Mouse (Mus musculus) CH12.LX (cell line): ENCODE data around the gene Fgfr2. TPM values are rescaled to one million over a fixed set of nuclear protein-coding genes. Genes with fewer than 3 reads are reported as not detected.
"Not testable (repeated sequence)": the region's sequence is repeated elsewhere in the genome, so short reads cannot be mapped to it uniquely, and the experiment has no call there.

Experiments
- DNase-seq: peaks from one replicate; pipeline ENCODE4 v3.0.0-alpha.2; 2013; ENCODE audit errors: extremely low read depth
- H3K27ac ChIP-seq: 2 replicates; pipeline ENCODE4 v1.5.1; 2012; ENCODE audit warnings: low read depth, mild to moderate bottlenecking, control low read depth, moderate library complexity; ENCODE audit not compliant: insufficient read depth
- H3K27me3 ChIP-seq: replicated peaks from 2 replicates; pipeline ENCODE3; 2012; ENCODE audit warnings: inconsistent platforms
- H3K36me3 ChIP-seq, 2 experiments: replicated peaks in 1 of 2; 2 replicates each; pipeline versions ENCODE3 to v1.6.1; 2012; ENCODE audit warnings: inconsistent platforms in 1 of 2, low read length in 1 of 2, mild to moderate bottlenecking in 1 of 2, mixed read lengths in 1 of 2, moderate library complexity in 1 of 2; ENCODE audit not compliant: control insufficient read depth in 1 of 2, insufficient read depth in 1 of 2
- H3K4me1 ChIP-seq, 2 experiments: 2 replicates each; pipeline ENCODE4 v1.6.1; 2012; ENCODE audit warnings: inconsistent platforms in 1 of 2, moderate library complexity in 1 of 2; ENCODE audit not compliant: insufficient read depth in 2 of 2, control insufficient read depth in 1 of 2
- H3K4me2 ChIP-seq: 2 replicates; pipeline ENCODE4 v1.6.1; 2012; ENCODE audit warnings: low read depth, mild to moderate bottlenecking, control low read depth; ENCODE audit not compliant: poor library complexity, insufficient read depth, severe bottlenecking
- H3K4me3 ChIP-seq, 3 experiments: fragments of 150-350 bp in 1 of 3; sonication (generic) in 1 of 3; replicated peaks in 1 of 3; 2 replicates each; pipeline versions ENCODE3 to v1.5.1; 2011 to 2012; ENCODE audit warnings: low read depth in 2 of 3, low read length in 2 of 3, mild to moderate bottlenecking in 2 of 3, moderate library complexity in 2 of 3, control low read depth in 1 of 3, improper control_type of control experiment in 1 of 3, inconsistent platforms in 1 of 3, mixed read lengths in 1 of 3; ENCODE audit not compliant: poor library complexity in 1 of 3
- H3K79me2 ChIP-seq: replicated peaks from 2 replicates; pipeline ENCODE4 v1.6.1; 2012; ENCODE audit warnings: mild to moderate bottlenecking, moderate library complexity; ENCODE audit not compliant: control insufficient read depth, poor library complexity, insufficient read depth, severe bottlenecking; ENCODE audit errors: extremely low read depth
- H3K9ac ChIP-seq: 2 replicates; pipeline ENCODE4 v1.6.1; 2012; ENCODE audit warnings: low read depth, mild to moderate bottlenecking, control low read depth, moderate library complexity; ENCODE audit not compliant: insufficient read depth
- H3K9me3 ChIP-seq: replicated peaks from 2 replicates; pipeline ENCODE3; 2012; ENCODE audit warnings: low read length, inconsistent platforms, mixed read lengths
- CHD1 ChIP-seq: IDR thresholded peaks from 2 replicates; pipeline ENCODE4 v1.6.1; 2012; ENCODE audit warnings: low read depth, low read length, improper control_type of control experiment, inconsistent platforms
- E2F4 ChIP-seq: IDR thresholded peaks from 2 replicates; pipeline ENCODE4 v1.6.1; 2011; ENCODE audit warnings: low read depth, low read length, improper control_type of control experiment; ENCODE audit not compliant: insufficient replicate concordance
- EP300 ChIP-seq: IDR thresholded peaks from 2 replicates; pipeline ENCODE4 v1.6.1; 2011; ENCODE audit warnings: low read length, improper control_type of control experiment
- ETS1 ChIP-seq: conservative IDR thresholded peaks from 2 replicates; pipeline ENCODE4 v1.6.1; 2012; ENCODE audit warnings: low read depth, mild to moderate bottlenecking, inconsistent platforms, low read length, improper control_type of control experiment, moderate library complexity
- HCFC1 ChIP-seq: IDR thresholded peaks from 2 replicates; pipeline ENCODE4 v1.6.1; 2012; ENCODE audit warnings: low read depth, mild to moderate bottlenecking, inconsistent platforms, low read length, improper control_type of control experiment
- IRF4 ChIP-seq: IDR thresholded peaks from 2 replicates; pipeline ENCODE4 v1.6.1; 2014; ENCODE audit warnings: low read depth, mild to moderate bottlenecking, inconsistent platforms, low read length, improper control_type of control experiment
- JUN ChIP-seq: IDR thresholded peaks from 2 replicates; pipeline ENCODE4 v1.6.1; 2011; ENCODE audit warnings: low read depth, mild to moderate bottlenecking, low read length, improper control_type of control experiment, moderate library complexity; ENCODE audit not compliant: insufficient read depth
- JUND ChIP-seq: conservative IDR thresholded peaks from 2 replicates; pipeline ENCODE4 v1.6.1; 2011; ENCODE audit warnings: low read depth, low read length, improper control_type of control experiment
- KAT2A ChIP-seq: IDR thresholded peaks from 2 replicates; pipeline ENCODE4 v1.6.1; 2012; ENCODE audit warnings: low read length, improper control_type of control experiment, inconsistent platforms; ENCODE audit not compliant: insufficient replicate concordance
- MAX ChIP-seq: IDR thresholded peaks from 2 replicates; pipeline ENCODE4 v1.6.1; 2011; ENCODE audit warnings: low read length, improper control_type of control experiment
- MAZ ChIP-seq: IDR thresholded peaks from 2 replicates; pipeline ENCODE4 v1.6.1; 2012; ENCODE audit warnings: low read depth, mild to moderate bottlenecking, inconsistent platforms, low read length, improper control_type of control experiment, moderate library complexity
- MXI1 ChIP-seq: IDR thresholded peaks from 2 replicates; pipeline ENCODE4 v1.6.1; 2011; ENCODE audit warnings: mild to moderate bottlenecking, low read depth, low read length, improper control_type of control experiment
- NRF1 ChIP-seq: IDR thresholded peaks from 2 replicates; pipeline ENCODE4 v1.6.1; 2014; ENCODE audit warnings: low read depth, mild to moderate bottlenecking, inconsistent platforms, low read length, improper control_type of control experiment, moderate library complexity
- PAX5 ChIP-seq: IDR thresholded peaks from 2 replicates; pipeline ENCODE4 v1.6.1; 2012; ENCODE audit warnings: low read length, inconsistent platforms, mixed read lengths
- POLR2A ChIP-seq: IDR thresholded peaks from 2 replicates; pipeline ENCODE4 v1.6.1; 2011; ENCODE audit warnings: low read depth, mild to moderate bottlenecking, improper control_type of control experiment, low read length
- RCOR1 ChIP-seq: conservative IDR thresholded peaks from 2 replicates; pipeline ENCODE4 v1.6.1; 2012; ENCODE audit warnings: low read depth, mild to moderate bottlenecking, inconsistent platforms, low read length, improper control_type of control experiment
- SIN3A ChIP-seq: IDR thresholded peaks from 2 replicates; pipeline ENCODE4 v1.6.1; 2012; ENCODE audit warnings: low read length, improper control_type of control experiment, inconsistent platforms
- ZC3H11A ChIP-seq: IDR thresholded peaks from 2 replicates; pipeline ENCODE4 v1.6.1; 2012; ENCODE audit warnings: low read depth, mild to moderate bottlenecking, inconsistent platforms, low read length, improper control_type of control experiment
- ZMIZ1 ChIP-seq: IDR thresholded peaks from 2 replicates; pipeline ENCODE4 v1.6.1; 2012; ENCODE audit warnings: low read depth, mild to moderate bottlenecking, inconsistent platforms, low read length, improper control_type of control experiment
- dilution Hi-C: fragments of 300-500 bp; cut with MboI; formaldehyde crosslinking; loops from 2 replicates; pipeline ENCODE4 v1.14.3; 2020; ENCODE audit warnings: low sequenced_read_pairs; ENCODE audit not compliant: extremely low pct_unique_long_range_greater_than_20kb, extremely low pct_ligation_motif_present
- in situ Hi-C: fragments of 300-500 bp; cut with MboI; formaldehyde crosslinking; loops from 3 replicates; pipeline ENCODE4 v1.14.3; 2019; ENCODE audit warnings: low sequenced_read_pairs, low pct_ligation_motif_present, low pct_unique_long_range_greater_than_20kb, mixed read lengths
- polyA plus RNA-seq: library from polyadenylated mRNA; unstranded; fragments of >175 nt; gene quantifications from 2 replicates; pipeline ENCODE4 v1.2.1, GENCODE M21; 2012; ENCODE audit warnings: low read depth; ENCODE audit not compliant: insufficient read length
- total RNA-seq, 2 experiments: library from RNA; depleted of rRNA; stranded (reverse); fragments of 300-350 nt in 1 of 2; fragments of >200 nt in 1 of 2; gene quantifications; 2 replicates each; pipeline ENCODE4 v1.2.3; 2012 to 2014

The Fgfr2 gene
- total and polyA plus RNA-seq, 3 experiments, result not detected

GRCm38 (mm10) chr7:132443769-132444168, 679.4 kb downstream of the Fgfr2 start:
- dilution Hi-C loops, result no loop called here
- Histone ChIP-seq H3K27me3 (peaks cover 82% of the 10 kb centered on the region), H3K9ac (no peak overlapping the region), H3K9me3 (peaks cover 11% of the 10 kb centered on the region), H3K79me2 (no peaks in the 10 kb centered on the region), H3K4me2 (no peak overlapping the region)
- in situ Hi-C loops, result no loop called here
- DNase-seq, result no peak
- TF ChIP-seq PAX5 (no peak), E2F4 (no peak), NRF1 (no peak), MAX (no peak), KAT2A (no peak), IRF4 (no peak), CHD1 (no peak)
- TF ChIP-seq, all 38 proteins: peak for 0
- no peaks in the 10 kb centered on the region for H3K36me3 ChIP-seq
- H3K27ac ChIP-seq, result no peak overlapping the region
- H3K4me3 ChIP-seq, result no peak overlapping the region
- H3K4me1 ChIP-seq, result no peaks in the 10 kb centered on the region

GRCm38 (mm10) chr7:132443134-132443533, 680.0 kb downstream of the Fgfr2 start:
- Histone ChIP-seq H3K9ac (no peak overlapping the region), H3K4me2 (no peak overlapping the region), H3K27me3 (peaks cover 82% of the 10 kb centered on the region), H3K36me3 (no peaks in the 10 kb centered on the region), H3K27ac (no peak overlapping the region), H3K79me2 (no peaks in the 10 kb centered on the region), H3K9me3 (peaks cover 11% of the 10 kb centered on the region), H3K4me3 (no peak overlapping the region), H3K4me1 (no peaks in the 10 kb centered on the region)
- no peak for DNase-seq
- dilution Hi-C loops, result no loop called here
- TF ChIP-seq IRF4 (no peak), ZMIZ1 (no peak), ZC3H11A (no peak), MAZ (no peak), POLR2A (no peak), JUN (no peak), HCFC1 (no peak), ETS1 (no peak), NRF1 (no peak), JUND (no peak), SIN3A (no peak), E2F4 (no peak), EP300 (no peak), RCOR1 (no peak), MXI1 (no peak)
- in situ Hi-C loops, result no loop called here

DNA sequence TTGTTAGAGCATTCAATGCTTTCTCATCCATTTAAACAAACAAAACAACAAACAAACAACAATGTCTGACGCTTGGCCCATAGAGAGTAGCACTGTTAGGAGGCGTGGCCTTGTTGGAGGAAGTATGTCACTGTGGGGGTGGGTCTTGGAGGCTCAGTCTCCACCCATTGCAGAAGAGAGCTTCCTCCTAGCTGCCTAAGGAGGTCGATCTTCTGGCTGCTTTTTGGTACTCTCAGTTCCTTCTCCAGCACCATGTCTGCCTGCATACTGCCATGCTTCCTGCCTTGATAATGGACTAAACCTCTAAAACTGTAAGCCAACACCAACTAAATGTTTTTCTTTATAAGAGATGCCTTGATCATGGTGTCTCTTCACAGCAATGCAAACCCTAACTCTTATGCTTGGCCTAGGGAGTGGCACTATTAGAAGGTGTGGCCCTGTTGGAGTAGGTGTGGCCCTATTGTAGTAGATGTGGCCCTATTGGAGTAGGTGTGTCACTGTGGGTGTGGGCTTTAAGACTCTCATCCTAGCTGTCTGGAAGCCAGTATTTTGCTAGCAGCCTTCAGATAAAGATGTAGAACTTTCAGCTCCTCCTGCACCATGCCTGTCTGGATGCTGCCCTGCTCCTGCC, 680.9 kb downstream of the Fgfr2 start:
- H3K4me3 ChIP-seq, H3K4me1 ChIP-seq, dilution Hi-C loops, in situ Hi-C loops, H3K9ac ChIP-seq, H3K4me2 ChIP-seq, H3K79me2 ChIP-seq, H3K36me3 ChIP-seq, H3K27ac ChIP-seq: not testable (repeated sequence)
- H3K27me3 ChIP-seq, result peaks cover 82% of the 10 kb centered on the region
- peak; percentile 5 for DNase-seq
- H3K9me3 ChIP-seq, result peaks cover 11% of the 10 kb centered on the region
